ENCODE assay signal across 35 mouse cellular contexts in genomic region chr13:42989481-42989880, GRCm38 (mm10).
DNase-seq lines count a peak whose midpoint lies in the region; ATAC-seq and TF ChIP-seq lines count a peak whose summit lies in the region.
"Had no signal": no experiment of that assay in that cellular context is flagged by ENCODE, and none has a peak within 500 bp of the region (broad histone marks: within the 10 kb centered on the region; RNA-seq: fewer than 3 reads in every experiment).

No protein-coding gene starts in this region.

- H3K4me2 ChIP-seq in kidney, postnatal 0 days (ENCODE audit: low read length) = no peak overlapping the region
- H3K4me2 ChIP-seq: forebrain, embryonic 12.5 days; heart, embryonic 11.5 days; hindbrain, embryonic 12.5 days; intestine, embryonic 15.5 days; limb, embryonic 15.5 days; liver, embryonic 13.5 days; midbrain, embryonic 13.5 days; stomach, embryonic 15.5 days had no signal

- no peaks in the 10 kb centered on the region for H3K9me3 ChIP-seq in kidney, postnatal 0 days (replicated peaks; ENCODE audit: low read length)
- peaks cover 4% of the 10 kb centered on the region; the same call in 1 of the 2 replicates for H3K9me3 ChIP-seq in forebrain, embryonic 10.5 days
- H3K9me3 ChIP-seq: G1E; hindbrain, embryonic 12.5 days; intestine, embryonic 15.5 days; limb, embryonic 10.5 days; limb, embryonic 15.5 days; liver, embryonic 13.5 days; stomach, embryonic 15.5 days had no signal

- no peaks in the 10 kb centered on the region for H3K27me3 ChIP-seq in kidney, postnatal 0 days (ENCODE audit: insufficient read depth, low read length)
- no peaks in the 10 kb centered on the region for H3K27me3 ChIP-seq in forebrain, embryonic 10.5 days (ENCODE audit: poor library complexity, severe bottlenecking)
- H3K27me3 ChIP-seq: CH12.LX; forebrain, embryonic 12.5 days; hindbrain, embryonic 12.5 days; intestine, embryonic 15.5 days; limb, embryonic 15.5 days; liver, embryonic 13.5 days; megakaryocyte, embryonic 14.5 days; midbrain, embryonic 13.5 days; stomach, embryonic 15.5 days had no signal

- WGBS in kidney, postnatal 0 days = 91% methylated on average over 5 of the region's 5 CpGs
- 89% methylated on average over 5 of the region's 5 CpGs for WGBS in forebrain, embryonic 10.5 days

- ATAC-seq in kidney, postnatal 0 days (replicated peaks; ENCODE audit: low FRiP score, low read depth) = peak; percentile 49; the same call in 1 of the 2 replicates
- no peak for ATAC-seq in activated CD4-positive, CD25-positive, alpha-beta regulatory T cell, adult 4 months
- ATAC-seq: forebrain, postnatal 0 days; hindbrain, postnatal 0 days; lung, postnatal 0 days; midbrain, embryonic 13.5 days had no signal

- H3K36me3 ChIP-seq in kidney, postnatal 0 days (ENCODE audit: insufficient read depth, low read length) = no peaks in the 10 kb centered on the region
- no peaks in the 10 kb centered on the region for H3K36me3 ChIP-seq in forebrain, embryonic 10.5 days (replicated peaks)
- H3K36me3 ChIP-seq: forebrain, embryonic 12.5 days; G1E; hindbrain, embryonic 12.5 days; intestine, embryonic 15.5 days; limb, embryonic 10.5 days; limb, embryonic 15.5 days; liver, embryonic 13.5 days; midbrain, embryonic 13.5 days; stomach, embryonic 15.5 days had no signal

- TF ChIP-seq CTCF in layer of hippocampus, adult 2 months (conservative IDR thresholded peaks at IDR 0.05) = no peak
- TF ChIP-seq CTCF in kidney, postnatal 0 days (IDR thresholded peaks at IDR 0.05; ENCODE audit: low read depth) = no peak

- DNase-seq in layer of hippocampus, adult 2 months (ENCODE audit: low spot score in 2 of 2) = no peak
- DNase-seq in layer of hippocampus, adult 11-12 months (ENCODE audit: low spot score) = no peak
- peak; percentile 13 to 53 for DNase-seq in kidney, adult 8-10 months
- no peak for DNase-seq in kidney, postnatal 0 days (ENCODE audit: low spot score)
- no peak for DNase-seq in adrenal gland, postnatal 36 days
- no peak for DNase-seq in cerebellum, adult 9-10 months
- DNase-seq in forebrain, embryonic 10.5 days (ENCODE audit: extremely low spot score, low spot score) = no peak
- DNase-seq: adrenal gland, postnatal 25 days; cerebellum, adult 18-20 months; cerebellum, postnatal 14 days; forebrain, postnatal 0 days; gastrocnemius, postnatal 10 days; heart, postnatal 36 days; layer of hippocampus, postnatal 36 days; liver, embryonic 13.5 days; lung, adult 18-20 months; lung, postnatal 4 days; retina, postnatal 1 day; right cerebral cortex, postnatal 14 days; thymus, postnatal 25 days had no signal

- H3K4me3 ChIP-seq in layer of hippocampus, adult 2 months = no peak overlapping the region
- no peak overlapping the region for H3K4me3 ChIP-seq in kidney, postnatal 0 days (replicated peaks; ENCODE audit: low read depth, low read length)
- no peak overlapping the region for H3K4me3 ChIP-seq in forebrain, embryonic 10.5 days
- H3K4me3 ChIP-seq: erythroblast, embryonic 14.5 days; forebrain, embryonic 12.5 days; hindbrain, embryonic 12.5 days; intestine, embryonic 15.5 days; limb, embryonic 10.5 days; limb, embryonic 15.5 days; liver, embryonic 13.5 days; megakaryocyte, embryonic 14.5 days; midbrain, embryonic 13.5 days; stomach, embryonic 15.5 days had no signal

- H3K4me1 ChIP-seq in kidney, postnatal 0 days (replicated peaks; ENCODE audit: insufficient read depth, low read length) = no peaks in the 10 kb centered on the region
- peaks cover 22% of the 10 kb centered on the region for H3K4me1 ChIP-seq in forebrain, embryonic 10.5 days
- H3K4me1 ChIP-seq: hindbrain, embryonic 12.5 days; limb, embryonic 15.5 days; liver, embryonic 13.5 days; megakaryocyte, embryonic 14.5 days; midbrain, embryonic 13.5 days; stomach, embryonic 15.5 days had no signal

- peak overlapping the region; percentile 8; the same call in 1 of the 2 replicates for H3K27ac ChIP-seq in layer of hippocampus, adult 2 months
- H3K27ac ChIP-seq in kidney, postnatal 0 days = no peak overlapping the region
- no peak overlapping the region for H3K27ac ChIP-seq in forebrain, embryonic 10.5 days
- H3K27ac ChIP-seq: forebrain, embryonic 12.5 days; hindbrain, embryonic 12.5 days; intestine, embryonic 15.5 days; limb, embryonic 10.5 days; limb, embryonic 15.5 days; liver, embryonic 13.5 days; midbrain, embryonic 13.5 days; stomach, embryonic 15.5 days had no signal

- H3K9ac ChIP-seq in kidney, postnatal 0 days (ENCODE audit: low read depth, low read length) = no peak overlapping the region
- H3K9ac ChIP-seq: forebrain, embryonic 12.5 days; forebrain, postnatal 0 days; hindbrain, embryonic 12.5 days; intestine, embryonic 15.5 days; limb, embryonic 15.5 days; liver, embryonic 13.5 days; midbrain, embryonic 13.5 days; stomach, embryonic 15.5 days had no signal

Comparison
In these comparisons a context has a peak if more than half of its experiments do, and no peak if none do; other contexts are left out.
1. DNase-seq: peak in kidney, adult 8-10 months (2 of 2); none in layer of hippocampus, adult 2 months (0 of 2), layer of hippocampus, adult 11-12 months (single experiment), kidney, postnatal 0 days (single experiment), adrenal gland, postnatal 36 days (0 of 2), cerebellum, adult 9-10 months (single experiment) and forebrain, embryonic 10.5 days (single experiment).